ENCODE assay signal across 9 mouse cellular contexts in the genomic region with DNA sequence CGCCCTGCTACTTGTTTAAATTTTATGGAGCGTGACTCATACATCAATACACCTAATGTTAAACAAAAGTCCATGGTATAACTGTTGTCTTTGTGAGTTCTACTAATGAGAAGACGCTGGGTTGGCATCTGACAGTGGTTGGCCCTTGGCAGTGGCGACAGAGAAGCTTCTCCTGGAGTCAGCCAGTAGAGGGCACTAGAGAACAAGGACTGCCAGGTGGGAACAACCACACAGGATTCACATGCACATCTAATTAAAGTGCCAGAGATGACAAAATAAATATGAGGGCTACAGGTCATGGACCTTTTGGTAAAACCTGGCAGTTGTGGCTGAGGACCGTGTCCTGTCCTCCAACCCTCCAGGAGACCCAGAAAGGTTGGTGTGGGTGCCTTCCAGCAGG. TPM values are rescaled to one million over a fixed set of nuclear protein-coding genes. Genes with fewer than 3 reads are reported as not detected.
DNase-seq lines count a peak whose midpoint lies in the region; ATAC-seq and TF ChIP-seq lines count a peak whose summit lies in the region.
"Had no signal": no experiment of that assay in that cellular context is flagged by ENCODE, and none has a peak within 500 bp of the region (broad histone marks: within the 10 kb centered on the region; RNA-seq: fewer than 3 reads in every experiment).

No protein-coding gene starts in this region.

- intact Hi-C loops in gastrocnemius, adult 2 months (cut with DNase I) = loop anchor here (1.0 to 10.0 kb wide), 2 partner anchors 49 to 206 kb away; no protein-coding TSS in a partner anchor
- intact Hi-C loops in left cerebral cortex, postnatal 10 days (cut with DNase I) = loop anchor here (5.0 to 10.0 kb wide), 2 partner anchors 49 to 136 kb away; a partner anchor contains a TSS

- ATAC-seq in cerebellum, adult (ENCODE audit: insufficient number of reproducible peaks, low FRiP score, low TSS enrichment) = peak; percentile 56; the same call in 1 of the 2 replicates
- ATAC-seq in neural tube, embryonic 13.5 days (ENCODE audit: low read depth) = peak; percentile 47; the same call in 1 of the 2 replicates

- 16% methylated on average over 5 of the region's 5 CpGs for WGBS in neural tube, embryonic 13.5 days

- H3K4me3 ChIP-seq in gastrocnemius, adult 2 months = no peak overlapping the region
- H3K4me3 ChIP-seq in neural tube, embryonic 13.5 days = no peak overlapping the region

- H3K4me2 ChIP-seq in neural tube, embryonic 13.5 days = no peak overlapping the region

- H3K9me3 ChIP-seq in neural tube, embryonic 13.5 days = no peaks in the 10 kb centered on the region

- TF ChIP-seq CTCF in gastrocnemius, adult 2 months (IDR thresholded peaks at IDR 0.05) = peak; percentile 87

- DNase-seq in left cerebral cortex, adult 18-20 months (ENCODE audit: low spot score in 2 of 2) = peak; percentile 59 to 70
- DNase-seq in left cerebral cortex, adult 8-10 months (ENCODE audit: low spot score in 2 of 2) = no peak
- DNase-seq in MEL-GATA-1-ER (ENCODE audit: extremely low read depth, low read depth) = peak; percentile 22
- DNase-seq in gastrocnemius, adult 2 months = peak; percentile 56
- DNase-seq in left cerebral cortex, postnatal 10 days (ENCODE audit: extremely low spot score in 1 of 2, low spot score in 2 of 2) = peak; percentile 46 to 59
- peak; percentile 81 for DNase-seq in thymus, postnatal 25 days

- H3K36me3 ChIP-seq in neural tube, embryonic 13.5 days = no peaks in the 10 kb centered on the region

- no peak overlapping the region for H3K27ac ChIP-seq in gastrocnemius, adult 2 months
- no peak overlapping the region for H3K27ac ChIP-seq in neural tube, embryonic 13.5 days (replicated peaks)

- H3K27me3 ChIP-seq in neural tube, embryonic 13.5 days = no peaks in the 10 kb centered on the region

- no peak overlapping the region for H3K9ac ChIP-seq in neural tube, embryonic 13.5 days

- H3K4me1 ChIP-seq in neural tube, embryonic 13.5 days (replicated peaks) = no peaks in the 10 kb centered on the region

RNA-seq across cellular contexts. Expression of a gene that starts 5.7 kb away (rescaled TPM):
- not detected for total RNA-seq in left cerebral cortex, adult 18-20 months (2021)
- total RNA-seq in left cerebral cortex, adult 8-10 months (2022) = not detected
- total RNA-seq in gastrocnemius, adult 2 months (2021) = not detected
- total RNA-seq in left cerebral cortex, postnatal 10 days (2021) = not detected
- polyA plus RNA-seq in neural tube, embryonic 13.5 days (2015; fragmentation: Nextera tagmentation; extraction: Ambion mirVana) = not detected in 2 replicates
- polyA plus RNA-seq: frontal cortex, adult 2 months had no signal

RNA-seq across cellular contexts. Expression of a gene that starts 9.0 kb away (rescaled TPM):
- not detected for total RNA-seq in left cerebral cortex, adult 18-20 months (2021)
- not detected for total RNA-seq in left cerebral cortex, adult 8-10 months (2022)
- total RNA-seq in gastrocnemius, adult 2 months (2021) = not detected
- total RNA-seq in left cerebral cortex, postnatal 10 days (2021) = not detected
- 2.8 and 3.0 TPM in 2 replicates for polyA plus RNA-seq in neural tube, embryonic 13.5 days (2015; fragmentation: Nextera tagmentation; extraction: Ambion mirVana)

RNA-seq across cellular contexts. Expression of a gene that starts 26.7 kb away (rescaled TPM):
- not detected for total RNA-seq in left cerebral cortex, adult 18-20 months (2021)
- total RNA-seq in left cerebral cortex, adult 8-10 months (2022) = not detected
- total RNA-seq in gastrocnemius, adult 2 months (2021) = not detected
- total RNA-seq in left cerebral cortex, postnatal 10 days (2021) = not detected
- not detected in 2 replicates for polyA plus RNA-seq in neural tube, embryonic 13.5 days (2015; fragmentation: Nextera tagmentation; extraction: Ambion mirVana)
- polyA plus RNA-seq: frontal cortex, adult 2 months had no signal

Comparison
In these comparisons a context has a peak if more than half of its experiments do, and no peak if none do; other contexts are left out.
1. DNase-seq: peak in left cerebral cortex, adult 18-20 months (2 of 2), MEL-GATA-1-ER (single experiment), gastrocnemius, adult 2 months (single experiment), left cerebral cortex, postnatal 10 days (2 of 2) and thymus, postnatal 25 days (single experiment); none in left cerebral cortex, adult 8-10 months (0 of 2).